Mouse (Mus musculus) MEL (cell line): ENCODE measurements around the gene Anln. TPM values are rescaled to one million over a fixed set of nuclear protein-coding genes. Genes with fewer than 3 reads are reported as not detected.
A peak's percentile ranks its signal among the peaks of the same experiment; 100 is the strongest.

ENCODE experiments used
- DNase-seq: peaks from one replicate; pipeline ENCODE4 v3.0.0; 2011; ENCODE audit warnings: low read depth, low spot score
- H3K27ac ChIP-seq: 2 replicates; pipeline ENCODE4 v1.5.1; 2012; ENCODE audit warnings: low read depth, mild to moderate bottlenecking, control low read depth, low read length, moderate library complexity; ENCODE audit not compliant: control insufficient read depth
- H3K27me3 ChIP-seq, 2 experiments: fragments of 150-350 bp in 1 of 2; sonication (generic) in 1 of 2; 2 replicates each; pipeline ENCODE4 v1.6.1; 2012; ENCODE audit warnings: low read length in 2 of 2, mild to moderate bottlenecking in 2 of 2, improper control_type of control experiment in 1 of 2, moderate library complexity in 1 of 2; ENCODE audit not compliant: insufficient read depth in 2 of 2, control insufficient read depth in 1 of 2
- H3K36me3 ChIP-seq, 2 experiments: 2 replicates each; pipeline ENCODE4 v1.6.1; 2012 to 2014; ENCODE audit warnings: low read length in 2 of 2, improper control_type of control experiment in 1 of 2, inconsistent platforms in 1 of 2, mild to moderate bottlenecking in 1 of 2; ENCODE audit not compliant: insufficient read depth in 2 of 2, control insufficient read depth in 1 of 2
- H3K4me1 ChIP-seq, 2 experiments: fragments of 150-350 bp in 1 of 2; sonication (generic) in 1 of 2; 2 replicates each; pipeline ENCODE4 v1.6.1; 2012; ENCODE audit warnings: low read length in 2 of 2, improper control_type of control experiment in 1 of 2, mild to moderate bottlenecking in 1 of 2; ENCODE audit not compliant: insufficient read depth in 2 of 2, control insufficient read depth in 1 of 2
- H3K4me3 ChIP-seq, 2 experiments: fragments of 150-350 bp in 1 of 2; sonication (generic) in 1 of 2; 2 replicates each; pipeline ENCODE4 v1.5.1; 2012; ENCODE audit warnings: low read depth in 2 of 2, low read length in 2 of 2, mild to moderate bottlenecking in 2 of 2, moderate library complexity in 2 of 2, control low read depth in 1 of 2, improper control_type of control experiment in 1 of 2; ENCODE audit not compliant: control insufficient read depth in 1 of 2, insufficient read depth in 1 of 2
- H3K79me2 ChIP-seq: 2 replicates; pipeline ENCODE4 v1.6.1; 2012; ENCODE audit warnings: mild to moderate bottlenecking, low read length, moderate library complexity; ENCODE audit not compliant: control insufficient read depth, poor library complexity, insufficient read depth
- H3K9ac ChIP-seq: 2 replicates; pipeline ENCODE4 v1.6.1; 2012; ENCODE audit warnings: low read depth, mild to moderate bottlenecking, control low read depth, low read length, moderate library complexity; ENCODE audit not compliant: control insufficient read depth, poor library complexity, severe bottlenecking
- H3K9me3 ChIP-seq: fragments of 150-350 bp; sonication (generic); replicated peaks from 2 replicates; pipeline ENCODE4 v1.6.1; 2012; ENCODE audit warnings: mild to moderate bottlenecking, low read length, improper control_type of control experiment, moderate library complexity; ENCODE audit not compliant: insufficient read depth
- BHLHE40 ChIP-seq: IDR thresholded peaks from 2 replicates; pipeline ENCODE4 v1.6.1; 2012; ENCODE audit warnings: low read depth, mild to moderate bottlenecking, inconsistent platforms, low read length, improper control_type of control experiment, borderline replicate concordance
- CHD1 ChIP-seq: IDR thresholded peaks from 2 replicates; pipeline ENCODE4 v1.6.1; 2012; ENCODE audit warnings: low read depth, mild to moderate bottlenecking, inconsistent platforms, low read length, improper control_type of control experiment
- ELF1 ChIP-seq: IDR thresholded peaks from 2 replicates; pipeline ENCODE4 v1.6.1; 2014; ENCODE audit warnings: low read depth, mild to moderate bottlenecking, inconsistent platforms, low read length, improper control_type of control experiment, moderate library complexity
- EP300 ChIP-seq, 2 experiments: IDR thresholded peaks; 2 replicates each; pipeline ENCODE4 v1.6.1; 2011; ENCODE audit warnings: improper control_type of control experiment in 2 of 2, low read length in 2 of 2, low read depth in 1 of 2, mild to moderate bottlenecking in 1 of 2
- ETS1 ChIP-seq: IDR thresholded peaks from 2 replicates; pipeline ENCODE4 v1.6.1; 2012; ENCODE audit warnings: low read depth, mild to moderate bottlenecking, inconsistent platforms, low read length, improper control_type of control experiment, moderate library complexity
- GABPA ChIP-seq: IDR thresholded peaks from 2 replicates; pipeline ENCODE4 v1.6.1; 2012; ENCODE audit warnings: low read depth, mild to moderate bottlenecking, inconsistent platforms, low read length, improper control_type of control experiment, moderate library complexity
- GATA1 ChIP-seq: IDR thresholded peaks from 2 replicates; pipeline ENCODE4 v1.6.1; 2011; ENCODE audit warnings: low read depth, low read length, improper control_type of control experiment
- KAT2A ChIP-seq: conservative IDR thresholded peaks from 2 replicates; pipeline ENCODE4 v1.6.1; 2012; ENCODE audit warnings: low read depth, low read length, improper control_type of control experiment, inconsistent platforms
- MAFK ChIP-seq: IDR thresholded peaks from 2 replicates; pipeline ENCODE4 v1.6.1; 2011; ENCODE audit warnings: low read depth, mild to moderate bottlenecking, low read length, improper control_type of control experiment, borderline replicate concordance
- MAX ChIP-seq: IDR thresholded peaks from 2 replicates; pipeline ENCODE4 v1.6.1; 2011; ENCODE audit warnings: low read length, improper control_type of control experiment
- POLR2A ChIP-seq, 2 experiments: IDR thresholded peaks; 2 replicates each; pipeline ENCODE4 v1.6.1; 2011 to 2012; ENCODE audit warnings: low read length in 2 of 2, mild to moderate bottlenecking in 2 of 2, control low read depth in 1 of 2, improper control_type of control experiment in 1 of 2, low read depth in 1 of 2, moderate library complexity in 1 of 2; ENCODE audit not compliant: control insufficient read depth in 1 of 2, insufficient read depth in 1 of 2, poor library complexity in 1 of 2
- POLR2AphosphoS2 ChIP-seq: IDR thresholded peaks from 2 replicates; pipeline ENCODE4 v1.6.1; 2011; ENCODE audit warnings: low read length, improper control_type of control experiment
- RAD21 ChIP-seq: IDR thresholded peaks from 2 replicates; pipeline ENCODE4 v1.6.1; 2011; ENCODE audit warnings: mild to moderate bottlenecking, low read depth, low read length, improper control_type of control experiment
- RCOR1 ChIP-seq: IDR thresholded peaks from 2 replicates; pipeline ENCODE4 v1.6.1; 2012; ENCODE audit warnings: low read depth, mild to moderate bottlenecking, inconsistent platforms, low read length, improper control_type of control experiment
- SIN3A ChIP-seq: IDR thresholded peaks from 2 replicates; pipeline ENCODE4 v1.6.1; 2012; ENCODE audit warnings: low read length, improper control_type of control experiment, inconsistent platforms
- TAL1 ChIP-seq: IDR thresholded peaks from 2 replicates; pipeline ENCODE4 v1.6.1; 2012; ENCODE audit warnings: mild to moderate bottlenecking, inconsistent platforms, low read length, moderate library complexity, mixed read lengths
- TBP ChIP-seq: IDR thresholded peaks from 2 replicates; pipeline ENCODE4 v1.8.0; 2011; ENCODE audit warnings: low read depth, low read length, improper control_type of control experiment
- TCF12 ChIP-seq: IDR thresholded peaks from 2 replicates; pipeline ENCODE4 v1.6.1; 2014; ENCODE audit warnings: low read depth, mild to moderate bottlenecking, inconsistent platforms, low read length, improper control_type of control experiment, moderate library complexity
- ZKSCAN1 ChIP-seq: IDR thresholded peaks from 2 replicates; pipeline ENCODE4 v1.6.1; 2012; ENCODE audit warnings: low read depth, mild to moderate bottlenecking, inconsistent platforms, low read length, improper control_type of control experiment, moderate library complexity
- ZNF384 ChIP-seq: IDR thresholded peaks from 2 replicates; pipeline ENCODE4 v1.6.1; 2012; ENCODE audit warnings: low read depth, mild to moderate bottlenecking, inconsistent platforms, low read length, improper control_type of control experiment
- polyA plus RNA-seq, 2 experiments: library from polyadenylated mRNA; stranded (reverse) in 1 of 2; unstranded in 1 of 2; fragments of >175 nt in 1 of 2; fragments of >200 nt in 1 of 2; gene quantifications; 2 replicates each; pipeline versions ENCODE4 v1.2.1 to v1.2.4; 2012; ENCODE audit warnings: low replicate concordance in 2 of 2, low read depth in 1 of 2; ENCODE audit not compliant: insufficient read length in 2 of 2, insufficient read depth in 1 of 2, missing spikeins in 1 of 2
- total RNA-seq: library from RNA; depleted of rRNA; stranded (reverse); fragments of 300-350 nt; gene quantifications from 2 replicates; pipeline ENCODE4 v1.2.3, GENCODE M21; 2012

Gene Anln
- total and polyA plus RNA-seq, 3 experiments, result 93.3 to 114 (median 93.3) TPM

GRCm38 (mm10) chr9:22314066-22314465, 74.9 kb downstream of the Anln start:
- Histone ChIP-seq H3K27me3 (no peaks in the 10 kb centered on the region), H3K4me3 (no peak overlapping the region), H3K4me1 (peaks cover 0 to 11% of the 10 kb centered on the region in 2 experiments), H3K9ac (no peak overlapping the region), H3K9me3 (no peaks in the 10 kb centered on the region), H3K79me2 (no peaks in the 10 kb centered on the region), H3K27ac (no peak overlapping the region), H3K36me3 (peaks cover 0 to 16% of the 10 kb centered on the region in 2 experiments; a peak in 2 of 4 replicates)
- peak; percentile 57 for DNase-seq
- TF ChIP-seq ZNF384 (no peak), EP300 (IDR thresholded peaks at IDR 0.05; ENCODE audit: low read depth in 1 of 2, low read length in 2 of 2) (0 out of 4 replicates have a peak, but pooled peaks of 1 of the 2 experiments have one; percentile 13), POLR2AphosphoS2 (no peak), SIN3A (0 out of 2 replicates have a peak, but pooled peaks have one; percentile 10), TAL1 (no peak), ETS1 (no peak), MAFK (0 out of 2 replicates have a peak, but pooled peaks have one; percentile 22), MAX (no peak), RAD21 (no peak), POLR2A (IDR thresholded peaks at IDR 0.05; ENCODE audit: control insufficient read depth in 1 of 2, insufficient read depth in 1 of 2, low read depth in 1 of 2, low read length in 2 of 2, poor library complexity in 1 of 2) (no peak)

GRCm38 (mm10) chr9:22313218-22313617, 75.8 kb downstream of the Anln start:
- peak; percentile 91 for DNase-seq
- Histone ChIP-seq H3K36me3 (peaks cover 0 to 16% of the 10 kb centered on the region in 2 experiments; a peak in 2 of 4 replicates), H3K4me3 (no peak overlapping the region), H3K9me3 (no peaks in the 10 kb centered on the region), H3K9ac (no peak overlapping the region), H3K4me1 (peaks cover 0 to 11% of the 10 kb centered on the region in 2 experiments), H3K79me2 (no peaks in the 10 kb centered on the region), H3K27ac (no peak overlapping the region), H3K27me3 (no peaks in the 10 kb centered on the region)
- TF ChIP-seq TBP, result peak; percentile 8; the same call in 1 of the 2 replicates
- TF ChIP-seq TAL1, result peak; percentile 78
- no peak for TF ChIP-seq KAT2A
- no peak for TF ChIP-seq ZKSCAN1
- TF ChIP-seq TCF12, result peak; percentile 92
- no peak for TF ChIP-seq GABPA
- peak; percentile 80; the same call in 1 of the 2 replicates for TF ChIP-seq MAFK
- TF ChIP-seq ELF1, result peak; percentile 52; the same call in 1 of the 2 replicates
- peak; percentile 93 to 96 for TF ChIP-seq EP300 (IDR thresholded peaks at IDR 0.05; ENCODE audit: low read depth in 1 of 2, low read length in 2 of 2)
- no peak for TF ChIP-seq CHD1
- peak; percentile 98 for TF ChIP-seq GATA1
- TF ChIP-seq BHLHE40, result peak; percentile 74; the same call in 1 of the 2 replicates
- peak; percentile 96 for TF ChIP-seq ETS1
- peak; percentile 53; the same call in 1 of the 2 replicates for TF ChIP-seq SIN3A
- peak; percentile 99 for TF ChIP-seq RCOR1
